Mouse (Mus musculus) intestine, embryonic 16.5 days (tissue): ENCODE measurements around the gene Stx5a. TPM values are rescaled to one million over a fixed set of nuclear protein-coding genes. Genes with fewer than 3 reads are reported as not detected.

ENCODE experiments used
- ATAC-seq: fragments of 200-750 bp; cut with Nextera tagmentation; 2 replicates; pipeline ENCODE4 v1.8.0; 2017; ENCODE audit warnings: moderate TSS enrichment, moderate library complexity
- H3K27ac ChIP-seq: fragments of 300-500 bp; sonication (generic); 2 replicates; pipeline ENCODE4 v1.5.1; 2014; ENCODE audit warnings: mild to moderate bottlenecking, low read length
- H3K27me3 ChIP-seq: fragments of 300-500 bp; sonication (generic); replicated peaks from 2 replicates; pipeline ENCODE4 v1.6.1; 2014; ENCODE audit warnings: low read length, control low read depth, mixed read lengths; ENCODE audit not compliant: control insufficient read depth, insufficient read depth
- H3K36me3 ChIP-seq: fragments of 300-500 bp; sonication (generic); 2 replicates; pipeline ENCODE4 v1.6.1; 2014; ENCODE audit warnings: low read length, control low read depth; ENCODE audit not compliant: control insufficient read depth, insufficient read depth
- H3K4me1 ChIP-seq: fragments of 300-500 bp; sonication (generic); 2 replicates; pipeline ENCODE4 v1.6.1; 2014; ENCODE audit warnings: low read length, control low read depth, mixed read lengths; ENCODE audit not compliant: control insufficient read depth, insufficient read depth
- H3K4me2 ChIP-seq: fragments of 300-500 bp; sonication (generic); 2 replicates; pipeline ENCODE4 v1.6.1; 2014; ENCODE audit warnings: low read depth, low read length, control low read depth
- H3K4me3 ChIP-seq: fragments of 300-500 bp; sonication (generic); 2 replicates; pipeline ENCODE4 v1.5.1; 2014; ENCODE audit warnings: mild to moderate bottlenecking, low read length
- H3K9ac ChIP-seq: fragments of 300-500 bp; sonication (generic); 2 replicates; pipeline ENCODE4 v1.6.1; 2014; ENCODE audit warnings: low read depth, low read length
- H3K9me3 ChIP-seq: fragments of 300-500 bp; sonication (generic); 2 replicates; pipeline ENCODE4 v1.6.1; 2016; ENCODE audit warnings: low read length, control low read depth; ENCODE audit not compliant: control insufficient read depth
- WGBS: fragments of 180-500 bp; shearing (Covaris S2); extraction: QIAGEN DNeasy Blood & Tissue Kit; methylation state at CpG from one replicate; pipeline ENCODE4 v1.1.7; 2014; 5-methylcytosine and 5-hydroxymethylcytosine counted together
- polyA plus RNA-seq: library from polyadenylated mRNA; unstranded; fragments of >200 nt; fragmentation: Nextera tagmentation; extraction: Ambion mirVana; gene quantifications from 2 replicates; pipeline ENCODE4 v1.2.1, GENCODE M21; 2015

Stx5a gene
- polyA plus RNA-seq, 1 experiment from 2014 or later, result 124 TPM

GRCm38 (mm10) chr19:8756635-8757387 is 15.6 kb downstream of the Stx5a start, which contains the start of gene Nxf1:
Gene Nxf1, plus strand, starts transcription at chr19:8757073.
- WGBS, result under 1% methylated on average over 75 of the region's 75 CpGs
- H3K9me3 ChIP-seq, result no peaks in the 10 kb centered on the region
- ATAC-seq, result peak; percentile 95

GRCm38 (mm10) chr19:8757471-8757998 is 16.3 kb downstream of the Stx5a start:
- Histone ChIP-seq H3K4me1 (peaks cover 19% of the 10 kb centered on the region), H3K27ac (peak overlapping the region; percentile 91), H3K9me3 (no peaks in the 10 kb centered on the region), H3K4me3 (peak overlapping the region; percentile 92), H3K4me2 (peak overlapping the region; percentile 78), H3K36me3 (peaks cover 6% of the 10 kb centered on the region; the same call in 1 of the 2 replicates), H3K27me3 (no peaks in the 10 kb centered on the region), H3K9ac (peak overlapping the region; percentile 98)
- whole genome bisulfite sequencing, result 4% methylated on average over 14 of the region's 14 CpGs
- ATAC-seq, result peak; percentile 1; the same call in 1 of the 2 replicates

More at GRCm38 (mm10) chr19:8756635-8757387, 15.6 kb downstream of the Stx5a start, which contains the start of gene Nxf1:
- Histone ChIP-seq H3K36me3 (0 out of 2 replicates have a peak, but pooled peaks cover 8% of the 10 kb centered on the region), H3K9ac (peak within 1 kb of the TSS; percentile 98), H3K4me2 (peak within 1 kb of the TSS; percentile 78), H3K27ac (peak within 1 kb of the TSS; percentile 92), H3K27me3 (no peaks in the 10 kb centered on the region), H3K4me1 (peaks cover 19% of the 10 kb centered on the region), H3K4me3 (peak within 1 kb of the TSS; percentile 92)

- no peak overlapping the region for H3K9ac ChIP-seq
- H3K36me3 ChIP-seq, result peaks cover 9% of the 10 kb centered on the region; the same call in 1 of the 2 replicates
- WGBS, result 74% methylated on average over 2 of the region's 2 CpGs
- no peak overlapping the region for H3K4me3 ChIP-seq
- H3K4me1 ChIP-seq, result peaks cover 19% of the 10 kb centered on the region
- H3K4me2 ChIP-seq, result no peak overlapping the region
- H3K27me3 ChIP-seq, result no peaks in the 10 kb centered on the region
- H3K9me3 ChIP-seq, result no peaks in the 10 kb centered on the region
- ATAC-seq, result no peak
- no peak overlapping the region for H3K27ac ChIP-seq
Observed at GRCm38 (mm10) chr19:8758899-8759298, 17.7 kb downstream of the Stx5a start.

GRCm38 (mm10) chr19:8760757-8761156 is 19.5 kb downstream of the Stx5a start:
- Histone ChIP-seq H3K4me2 (no peak overlapping the region), H3K27ac (no peak overlapping the region), H3K36me3 (peaks cover 22% of the 10 kb centered on the region), H3K27me3 (no peaks in the 10 kb centered on the region), H3K9me3 (no peaks in the 10 kb centered on the region), H3K4me3 (no peak overlapping the region), H3K9ac (no peak overlapping the region), H3K4me1 (peaks cover 15% of the 10 kb centered on the region)
- 91% methylated on average over 2 of the region's 2 CpGs for WGBS
- no peak for ATAC-seq

- ATAC-seq, result no peak
- WGBS, result 92% methylated on average over 4 of the region's 4 CpGs
- Histone ChIP-seq H3K27ac (no peak overlapping the region), H3K9ac (no peak overlapping the region), H3K4me1 (peaks cover 8% of the 10 kb centered on the region), H3K4me3 (no peak overlapping the region), H3K4me2 (no peak overlapping the region), H3K9me3 (no peaks in the 10 kb centered on the region), H3K36me3 (peaks cover 37% of the 10 kb centered on the region), H3K27me3 (no peaks in the 10 kb centered on the region)
Observed at GRCm38 (mm10) chr19:8763276-8763675, 22.1 kb downstream of the Stx5a start.

GRCm38 (mm10) chr19:8765562-8765961 is 24.3 kb downstream of the Stx5a start:
- Histone ChIP-seq H3K27ac (no peak overlapping the region), H3K9ac (no peak overlapping the region), H3K4me2 (no peak overlapping the region), H3K4me1 (no peaks in the 10 kb centered on the region), H3K27me3 (no peaks in the 10 kb centered on the region), H3K4me3 (no peak overlapping the region), H3K36me3 (peaks cover 37% of the 10 kb centered on the region), H3K9me3 (no peaks in the 10 kb centered on the region)
- WGBS, result 94% methylated on average over 9 of the region's 9 CpGs
- ATAC-seq, result no peak

- Histone ChIP-seq H3K27ac (peak within 1 kb of the TSS; percentile 89), H3K9me3 (no peaks in the 10 kb centered on the region), H3K4me1 (peaks cover 20% of the 10 kb centered on the region), H3K4me2 (peak within 1 kb of the TSS; percentile 77), H3K4me3 (peak within 1 kb of the TSS; percentile 85), H3K27me3 (no peaks in the 10 kb centered on the region), H3K36me3 (peaks cover 20% of the 10 kb centered on the region), H3K9ac (peak within 1 kb of the TSS; percentile 97)
- WGBS, result 12% methylated on average over 29 of the region's 29 CpGs
- peak; percentile 51 for ATAC-seq
Observed at GRCm38 (mm10) chr19:8770567-8771270, 29.5 kb downstream of the Stx5a start, which contains the start of gene Tmem223. Gene Tmem223, plus strand, starts transcription at chr19:8770996.

- H3K9me3 ChIP-seq, result no peaks in the 10 kb centered on the region
- ATAC-seq, result no peak
- peak overlapping the region; percentile 95 for H3K4me2 ChIP-seq
- H3K36me3 ChIP-seq, result 0 out of 2 replicates have a peak, but pooled peaks cover 5% of the 10 kb centered on the region
- peak overlapping the region; percentile 97 for H3K9ac ChIP-seq
- 75% methylated on average over 5 of the region's 5 CpGs for WGBS
- 0 out of 2 replicates have a peak overlapping the region, but pooled peaks have one; percentile 50 for H3K27ac ChIP-seq
- H3K27me3 ChIP-seq, result no peaks in the 10 kb centered on the region
- H3K4me3 ChIP-seq, result peak overlapping the region; percentile 89
- peaks cover 21% of the 10 kb centered on the region for H3K4me1 ChIP-seq
Observed at GRCm38 (mm10) chr19:8772996-8773395, 31.8 kb downstream of the Stx5a start.

GRCm38 (mm10) chr19:8773409-8773808 is 32.2 kb downstream of the Stx5a start:
- H3K4me2 ChIP-seq, result peak overlapping the region; percentile 95
- H3K4me3 ChIP-seq, result peak overlapping the region; percentile 89
- H3K27ac ChIP-seq, result peak overlapping the region; percentile 52; the same call in 1 of the 2 replicates
- ATAC-seq, result no peak
- WGBS, result 43% methylated on average over 6 of the region's 6 CpGs
- H3K4me1 ChIP-seq, result peaks cover 21% of the 10 kb centered on the region
- H3K36me3 ChIP-seq, result 0 out of 2 replicates have a peak, but pooled peaks cover 5% of the 10 kb centered on the region
- no peaks in the 10 kb centered on the region for H3K27me3 ChIP-seq
- H3K9ac ChIP-seq, result peak overlapping the region; percentile 97
- no peaks in the 10 kb centered on the region for H3K9me3 ChIP-seq
